Mouse (Mus musculus): ENCODE results near the gene Gm29423. TPM values are rescaled to one million over a fixed set of nuclear protein-coding genes. Genes with fewer than 3 reads are reported as not detected.
"Not testable (repeated sequence)": the region's sequence is repeated elsewhere in the genome, so short reads cannot be mapped to it uniquely, and the experiment has no call there.

Gm29423 gene
- polyA plus RNA-seq (2015; fragmentation: Nextera tagmentation; extraction: Ambion mirVana) = not detected in 2 replicates

DNA sequence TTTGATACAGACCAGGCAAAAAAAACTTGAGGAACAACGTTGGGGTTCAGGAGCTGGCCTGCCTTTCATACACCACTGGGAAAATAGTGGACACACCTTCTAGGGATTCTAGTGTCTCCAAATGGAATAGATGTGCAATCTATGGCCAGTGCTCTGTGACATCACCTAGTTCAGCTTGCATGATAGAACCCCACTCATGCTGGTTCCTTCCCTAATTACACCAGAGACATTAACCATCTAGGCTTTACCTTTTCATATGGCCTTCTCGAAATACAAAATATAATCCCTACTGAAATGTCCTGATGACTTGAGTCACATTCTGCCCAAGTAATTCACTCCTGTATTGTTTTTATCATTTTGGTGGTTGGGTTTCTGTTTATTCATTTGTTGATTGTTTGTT is at the start of gene Gm29423, which contains the start of gene Gm29644:
Gm29423 (minus strand) TSS at position 101 of the 400 bp plus-strand sequence.
Gm29644 (minus strand) TSS at position 157 of the 400 bp plus-strand sequence.
- not testable (repeated sequence) for H3K27me3 ChIP-seq (ENCODE audit: insufficient read depth, low read length); H3K4me2 ChIP-seq (ENCODE audit: low read length); DNase-seq (ENCODE audit: low spot score); H3K36me3 ChIP-seq (ENCODE audit: insufficient read depth, low read length); ATAC-seq (replicated peaks; ENCODE audit: low FRiP score, low read depth); H3K9me3 ChIP-seq (replicated peaks; ENCODE audit: low read length); H3K4me1 ChIP-seq (replicated peaks; ENCODE audit: insufficient read depth, low read length); H3K4me3 ChIP-seq (replicated peaks; ENCODE audit: low read depth, low read length); H3K27ac ChIP-seq; H3K9ac ChIP-seq (ENCODE audit: low read depth, low read length)
- no CpG with 5 or more reads among the region's 2 CpGs for WGBS

DNA sequence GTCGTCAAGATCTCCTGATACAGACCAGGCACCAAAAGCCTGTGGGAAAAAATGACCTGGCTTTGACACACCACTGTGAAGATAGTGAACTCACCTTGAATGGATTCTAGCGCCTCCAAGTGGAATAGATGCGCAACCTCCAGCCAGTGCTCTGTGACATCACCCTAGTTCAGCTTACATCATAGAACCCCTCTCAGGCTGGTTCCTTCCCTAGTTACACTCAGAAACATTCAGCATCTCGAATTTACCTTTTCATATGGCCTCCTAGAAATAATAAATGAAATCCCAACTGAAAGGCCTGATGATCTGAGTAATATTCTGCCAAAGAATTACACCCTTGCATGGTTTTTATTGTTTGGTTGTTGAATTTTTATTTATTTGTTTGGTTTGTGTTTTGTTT is 29.5 kb downstream of the Gm29423 start, which contains the start of gene Gm21118:
Gm21118 (minus strand) TSS at position 101 of the 400 bp plus-strand sequence.
- H3K4me1 ChIP-seq (replicated peaks; ENCODE audit: insufficient read depth, low read length); ATAC-seq (replicated peaks; ENCODE audit: low FRiP score, low read depth): not testable (repeated sequence)
- WGBS = no CpG with 5 or more reads among the region's 4 CpGs

More for the DNA sequence above, 29.5 kb downstream of the Gm29423 start, which contains the start of gene Gm21118:
- H3K4me3 ChIP-seq (replicated peaks; ENCODE audit: low read depth, low read length); H3K27ac ChIP-seq; H3K36me3 ChIP-seq (ENCODE audit: insufficient read depth, low read length); H3K4me2 ChIP-seq (ENCODE audit: low read length); DNase-seq (ENCODE audit: low spot score); H3K9me3 ChIP-seq (replicated peaks; ENCODE audit: low read length); H3K27me3 ChIP-seq (ENCODE audit: insufficient read depth, low read length); H3K9ac ChIP-seq (ENCODE audit: low read depth, low read length): not testable (repeated sequence)

Other genes starting within 250 kb of the Gm29423 start
- not detected in 2 replicates for gene Gm21118, start 29.6 kb downstream of the Gm29423 start, polyA plus RNA-seq (2015; fragmentation: Nextera tagmentation; extraction: Ambion mirVana)
- not detected in 2 replicates for gene Gm29644, start 56 bp upstream of the Gm29423 start, polyA plus RNA-seq (2015; fragmentation: Nextera tagmentation; extraction: Ambion mirVana)
- not detected in 2 replicates for gene Gm20888, start 138.6 kb upstream of the Gm29423 start, polyA plus RNA-seq (2015; fragmentation: Nextera tagmentation; extraction: Ambion mirVana)

Measured in kidney, postnatal 0 days (tissue).